Mouse (Mus musculus) bone marrow macrophage, adult 2 months (primary cell): ENCODE data around the gene Tmem80. TPM values are rescaled to one million over a fixed set of nuclear protein-coding genes. Genes with fewer than 3 reads are reported as not detected.

ENCODE experiments used
- H3K27ac ChIP-seq: 2 replicates; pipeline ENCODE4 v1.5.1; 2012; ENCODE audit warnings: low read depth, low read length; ENCODE audit not compliant: insufficient read depth
- H3K4me1 ChIP-seq: 2 replicates; pipeline ENCODE4 v1.6.1; 2012; ENCODE audit warnings: low read length; ENCODE audit not compliant: control insufficient read depth, insufficient read depth
- H3K4me3 ChIP-seq: 2 replicates; pipeline ENCODE4 v1.5.1; 2012; ENCODE audit warnings: mild to moderate bottlenecking, low read length, moderate library complexity; ENCODE audit not compliant: insufficient read depth
- CTCF ChIP-seq: IDR thresholded peaks from 2 replicates; pipeline ENCODE4 v1.5.1; 2012; ENCODE audit warnings: low read depth, mild to moderate bottlenecking, low read length, moderate library complexity
- POLR2A ChIP-seq: IDR thresholded peaks from 2 replicates; pipeline ENCODE4 v1.6.1; 2012; ENCODE audit warnings: mild to moderate bottlenecking, low read depth, low read length, borderline replicate concordance
- polyA plus RNA-seq: library from polyadenylated mRNA; stranded (reverse); fragments of >200 nt; gene quantifications from 2 replicates; pipeline ENCODE4 v1.2.4, GENCODE M21; 2012; ENCODE audit not compliant: missing spikeins, insufficient read depth, insufficient read length

The Tmem80 gene
- polyA plus RNA-seq, 1 experiment: 29.8 TPM

- TF ChIP-seq POLR2A (no peak), CTCF (no peak)
- Histone ChIP-seq H3K27ac (peak overlapping the region; percentile 79), H3K4me3 (no peak overlapping the region), H3K4me1 (peaks cover 49% of the 10 kb centered on the region)
These were observed 44.5 kb downstream of the Tmem80 start for GRCm38 (mm10) chr7:141371942-141372595.

DNA sequence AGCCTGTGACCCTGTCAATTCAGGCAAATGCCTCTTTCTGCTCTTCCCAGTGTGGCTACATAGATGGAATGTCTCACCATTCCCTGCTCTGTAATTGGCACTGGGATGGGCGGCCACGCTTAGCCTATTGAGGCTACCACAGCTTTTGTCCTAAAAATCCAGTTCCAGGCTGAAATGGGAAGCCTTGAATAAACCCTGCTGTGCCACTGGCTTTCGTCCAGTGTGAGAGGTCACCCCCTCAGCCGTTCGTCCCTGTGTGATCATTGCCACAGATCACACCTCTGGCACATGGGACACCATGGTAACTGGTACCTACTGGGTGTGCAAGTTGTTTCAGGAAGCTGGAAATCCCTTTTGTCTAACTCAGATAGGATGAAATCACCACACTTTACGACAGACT is 46.1 kb downstream of the Tmem80 start:
- no peak overlapping the region; the same call in 1 of the 2 replicates for H3K27ac ChIP-seq
- peaks cover 45% of the 10 kb centered on the region for H3K4me1 ChIP-seq
- TF ChIP-seq POLR2A (no peak), CTCF (no peak)
- no peak overlapping the region for H3K4me3 ChIP-seq

DNA sequence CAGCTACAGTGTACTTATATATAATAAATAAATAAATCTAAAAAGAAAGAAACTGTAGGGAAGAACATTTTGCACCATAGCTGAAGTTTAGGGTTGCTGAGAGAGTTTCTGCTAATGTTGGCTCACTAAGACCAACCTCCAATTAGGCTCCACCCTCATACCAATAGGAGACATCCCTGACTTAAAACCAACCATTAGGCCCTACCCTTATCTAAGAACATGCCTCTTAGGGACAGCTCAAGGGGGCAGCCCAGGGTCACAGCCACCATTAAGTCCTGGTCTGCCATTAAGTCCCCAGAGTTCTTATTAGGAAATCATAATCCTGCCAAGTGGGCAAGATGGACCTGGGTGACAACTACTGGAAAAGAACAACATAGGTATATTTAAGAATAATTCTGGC is 46.9 kb downstream of the Tmem80 start:
- no peak for TF ChIP-seq CTCF
- no peak for TF ChIP-seq POLR2A
- Histone ChIP-seq H3K4me1 (peaks cover 40% of the 10 kb centered on the region), H3K4me3 (no peak overlapping the region), H3K27ac (no peak overlapping the region)

- Histone ChIP-seq H3K4me1 (peaks cover 36% of the 10 kb centered on the region), H3K27ac (peak overlapping the region; percentile 62)
- TF ChIP-seq POLR2A (no peak), CTCF (no peak)
These were observed 52.0 kb downstream of the Tmem80 start for GRCm38 (mm10) chr7:141379584-141379983.

GRCm38 (mm10) chr7:141381068-141381835 is 53.7 kb downstream of the Tmem80 start:
- 0 out of 2 replicates have a peak overlapping the region, but pooled peaks have one; percentile 11 for H3K27ac ChIP-seq
- TF ChIP-seq POLR2A (no peak), CTCF (no peak)
- H3K4me1 ChIP-seq: peaks cover 36% of the 10 kb centered on the region
- no peak overlapping the region for H3K4me3 ChIP-seq

More at GRCm38 (mm10) chr7:141379584-141379983, 52.0 kb downstream of the Tmem80 start:
- H3K4me3 ChIP-seq: no peak overlapping the region

Other genes starting within 250 kb of the Tmem80 start
- gene Pkp3, start 249.5 kb upstream of the Tmem80 start, polyA plus RNA-seq: not detected in 2 replicates
- 1.6 and 3.9 TPM in 2 replicates for gene Sigirr, start 227.2 kb upstream of the Tmem80 start, polyA plus RNA-seq
- gene Ano9, start 209.9 kb upstream of the Tmem80 start, polyA plus RNA-seq: not detected in 2 replicates
- gene Ptdss2, start 205.4 kb upstream of the Tmem80 start, polyA plus RNA-seq: 20.7 and 21.5 TPM in 2 replicates
- gene Rnh1, start 154.9 kb upstream of the Tmem80 start, polyA plus RNA-seq: 131 and 141 TPM in 2 replicates
- gene Hras, start 133.7 kb upstream of the Tmem80 start, polyA plus RNA-seq: 29.7 and 36.1 TPM in 2 replicates
- 3.4 and 4.1 TPM in 2 replicates for gene Lrrc56, start 133.6 kb upstream of the Tmem80 start, polyA plus RNA-seq
- gene Lmntd2, start 113.7 kb upstream of the Tmem80 start, polyA plus RNA-seq: 0.88 TPM in 1 of 2 replicates, not detected in the other
- gene Rassf7, start 111.9 kb upstream of the Tmem80 start, polyA plus RNA-seq: 3.5 and 3.9 TPM in 2 replicates
- 36.2 and 45.2 TPM in 2 replicates for gene Phrf1, start 99.0 kb upstream of the Tmem80 start, polyA plus RNA-seq
- 164 and 168 TPM in 2 replicates for gene Irf7, start 61.3 kb upstream of the Tmem80 start, polyA plus RNA-seq
- gene Cdhr5, start 51.0 kb upstream of the Tmem80 start, polyA plus RNA-seq: not detected in 2 replicates
- not detected in 2 replicates for gene Sct, start 48.6 kb upstream of the Tmem80 start, polyA plus RNA-seq
- gene Drd4, start 35.7 kb upstream of the Tmem80 start, polyA plus RNA-seq: not detected in 2 replicates
- gene Deaf1, start within 50 bp of the Tmem80 start, polyA plus RNA-seq: 27.3 and 37.4 TPM in 2 replicates
- not detected in 2 replicates for gene Eps8l2, start 11.1 kb downstream of the Tmem80 start, polyA plus RNA-seq
- gene Taldo1, start 64.5 kb downstream of the Tmem80 start, polyA plus RNA-seq: 422 and 438 TPM in 2 replicates
- 45.8 and 50.5 TPM in 2 replicates for gene Gatd1, start 86.4 kb downstream of the Tmem80 start, polyA plus RNA-seq
- gene Cend1, start 101.8 kb downstream of the Tmem80 start, polyA plus RNA-seq: not detected in 2 replicates
- 21.4 and 24.8 TPM in 2 replicates for gene Slc25a22, start 110.2 kb downstream of the Tmem80 start, polyA plus RNA-seq
- gene Pidd1, start 116.3 kb downstream of the Tmem80 start, polyA plus RNA-seq: 4.0 and 5.6 TPM in 2 replicates
- gene Rplp2, start 119.6 kb downstream of the Tmem80 start, polyA plus RNA-seq: 2,115 and 2,403 TPM in 2 replicates
- gene Pnpla2, start 127.5 kb downstream of the Tmem80 start, polyA plus RNA-seq: 92.9 and 94.0 TPM in 2 replicates
- 66.8 and 69.6 TPM in 2 replicates for gene Cracr2b, start 133.4 kb downstream of the Tmem80 start, polyA plus RNA-seq
- 49.5 and 57.9 TPM in 2 replicates for gene Cd151, start 139.7 kb downstream of the Tmem80 start, polyA plus RNA-seq
- gene Polr2l, start 147.4 kb downstream of the Tmem80 start, polyA plus RNA-seq: 4.8 and 5.0 TPM in 2 replicates
- 99.8 and 102 TPM in 2 replicates for gene Tspan4, start 147.5 kb downstream of the Tmem80 start, polyA plus RNA-seq
- 16.3 TPM in 2 replicates for gene Chid1, start 212.1 kb downstream of the Tmem80 start, polyA plus RNA-seq
- 103 and 114 TPM in 2 replicates for gene Ap2a2, start 234.4 kb downstream of the Tmem80 start, polyA plus RNA-seq